Mouse (Mus musculus) hindbrain, embryonic 14.5 days (tissue): ENCODE measurements around the gene Napsa. TPM values are rescaled to one million over a fixed set of nuclear protein-coding genes. Genes with fewer than 3 reads are reported as not detected.

Experiments
- ATAC-seq: fragments of 200-750 bp; cut with Nextera tagmentation; 2 replicates; pipeline ENCODE4 v1.8.0; 2017; ENCODE audit warnings: moderate number of reproducible peaks, mild to moderate bottlenecking, moderate TSS enrichment, moderate library complexity; ENCODE audit not compliant: low FRiP score
- DNase-seq: peaks from one replicate; pipeline ENCODE4 v3.0.0-alpha.2; 2015; ENCODE audit warnings: low spot score
- H3K27ac ChIP-seq: fragments of 300-500 bp; sonication (generic); 2 replicates; pipeline ENCODE4 v1.5.1; 2014; ENCODE audit warnings: mild to moderate bottlenecking, moderate library complexity
- H3K27me3 ChIP-seq: fragments of 300-500 bp; sonication (generic); 2 replicates; pipeline ENCODE4 v1.6.1; 2014; ENCODE audit warnings: mild to moderate bottlenecking, low read length, mixed read lengths; ENCODE audit not compliant: control insufficient read depth, insufficient read depth
- H3K36me3 ChIP-seq: fragments of 300-500 bp; sonication (generic); replicated peaks from 2 replicates; pipeline ENCODE4 v1.6.1; 2014; ENCODE audit not compliant: control insufficient read depth, insufficient read depth
- H3K4me1 ChIP-seq: fragments of 300-500 bp; sonication (generic); replicated peaks from 2 replicates; pipeline ENCODE4 v1.6.1; 2014; ENCODE audit warnings: antibody characterized with exemption, low read length, mixed read lengths; ENCODE audit not compliant: control insufficient read depth, insufficient read depth
- H3K4me2 ChIP-seq: fragments of 300-500 bp; sonication (generic); replicated peaks from 2 replicates; pipeline ENCODE4 v1.6.1; 2014; ENCODE audit warnings: mild to moderate bottlenecking, moderate library complexity
- H3K4me3 ChIP-seq: fragments of 300-500 bp; sonication (generic); replicated peaks from 2 replicates; pipeline ENCODE4 v1.5.1; 2014; ENCODE audit warnings: mild to moderate bottlenecking, low read length
- H3K9ac ChIP-seq: fragments of 300-500 bp; sonication (generic); 2 replicates; pipeline ENCODE4 v1.6.1; 2014
- H3K9me3 ChIP-seq: fragments of 300-500 bp; sonication (generic); 2 replicates; pipeline ENCODE4 v1.6.1; 2016; ENCODE audit warnings: low read length; ENCODE audit not compliant: control insufficient read depth
- WGBS: fragments of 180-500 bp; shearing (Covaris S2); extraction: QIAGEN DNeasy Blood & Tissue Kit; methylation state at CpG from one replicate; pipeline ENCODE4 v1.1.7; 2014; 5-methylcytosine and 5-hydroxymethylcytosine counted together
- polyA plus RNA-seq: library from polyadenylated mRNA; unstranded; fragments of >200 nt; fragmentation: Nextera tagmentation; extraction: Ambion mirVana; gene quantifications from 2 replicates; pipeline ENCODE4 v1.2.1, GENCODE M21; 2014

Gene Napsa
- polyA plus RNA-seq, 1 experiment from 2014 or later, result 1.0 TPM

DNA sequence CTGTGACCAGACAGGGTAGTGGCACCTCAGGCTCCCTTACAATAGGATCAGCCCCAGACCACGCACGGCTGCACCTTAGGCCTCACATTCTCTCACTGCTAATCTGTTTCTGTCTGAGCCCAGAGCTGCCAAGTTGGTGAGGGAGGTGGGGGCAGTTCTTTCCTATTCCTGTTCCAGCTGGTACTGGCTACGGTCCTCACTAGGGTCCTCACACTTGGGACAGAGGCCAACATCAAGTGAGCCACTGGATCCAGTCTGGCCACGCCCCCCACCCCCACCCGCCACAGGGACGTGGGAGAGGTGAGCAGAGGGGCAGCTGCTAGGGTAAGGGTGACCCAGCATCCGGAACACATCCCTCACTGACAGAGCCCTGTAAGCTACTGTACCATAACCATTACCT lies 35.2 kb upstream of the Napsa start:
- H3K27me3 ChIP-seq, result no peaks in the 10 kb centered on the region
- DNase-seq (no peak), ATAC-seq (no peak)
- no peak overlapping the region for H3K9ac ChIP-seq
- peaks cover 37% of the 10 kb centered on the region for H3K36me3 ChIP-seq
- H3K4me3 ChIP-seq, result no peak overlapping the region
- WGBS, result 92% methylated on average over 7 of the region's 7 CpGs
- H3K9me3 ChIP-seq, result no peaks in the 10 kb centered on the region
- no peak overlapping the region for H3K4me2 ChIP-seq
- no peaks in the 10 kb centered on the region for H3K4me1 ChIP-seq
- H3K27ac ChIP-seq, result no peak overlapping the region

DNA sequence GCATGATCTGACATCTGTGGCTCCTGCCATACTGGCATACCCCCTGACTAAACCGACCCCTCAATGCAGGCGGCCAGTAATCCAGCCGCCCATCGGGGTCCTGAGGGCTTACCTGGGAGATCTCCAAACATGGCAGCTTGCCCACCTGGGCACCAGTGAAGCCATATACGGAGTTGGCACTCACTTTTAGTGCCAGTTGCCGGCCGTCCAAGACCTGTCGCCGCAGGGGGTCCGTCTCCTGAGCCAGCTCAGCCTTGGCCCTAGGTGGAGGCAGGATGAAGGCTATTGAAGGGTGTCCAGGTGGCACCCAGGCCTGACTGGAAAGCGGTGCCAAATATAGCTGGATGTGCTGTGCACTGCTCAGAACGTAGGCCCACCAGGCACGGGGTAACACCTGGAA lies 34.7 kb upstream of the Napsa start:
- Histone ChIP-seq H3K36me3 (peaks cover 37% of the 10 kb centered on the region), H3K4me2 (no peak overlapping the region), H3K9ac (no peak overlapping the region), H3K9me3 (no peaks in the 10 kb centered on the region), H3K27ac (no peak overlapping the region), H3K27me3 (no peaks in the 10 kb centered on the region), H3K4me3 (no peak overlapping the region), H3K4me1 (no peaks in the 10 kb centered on the region)
- ATAC-seq, result no peak
- DNase-seq, result no peak
- 92% methylated on average over 13 of the region's 13 CpGs for WGBS

- 93% methylated on average over 41 of the region's 41 CpGs for WGBS
- Histone ChIP-seq H3K36me3 (peaks cover 37% of the 10 kb centered on the region), H3K4me3 (no peak overlapping the region), H3K9ac (no peak overlapping the region), H3K27me3 (no peaks in the 10 kb centered on the region), H3K4me2 (no peak overlapping the region), H3K4me1 (no peaks in the 10 kb centered on the region), H3K9me3 (no peaks in the 10 kb centered on the region), H3K27ac (no peak overlapping the region)
- ATAC-seq (no peak), DNase-seq (no peak)
Measured at GRCm38 (mm10) chr7:44538756-44539624, 33.2 kb upstream of the Napsa start.

DNA sequence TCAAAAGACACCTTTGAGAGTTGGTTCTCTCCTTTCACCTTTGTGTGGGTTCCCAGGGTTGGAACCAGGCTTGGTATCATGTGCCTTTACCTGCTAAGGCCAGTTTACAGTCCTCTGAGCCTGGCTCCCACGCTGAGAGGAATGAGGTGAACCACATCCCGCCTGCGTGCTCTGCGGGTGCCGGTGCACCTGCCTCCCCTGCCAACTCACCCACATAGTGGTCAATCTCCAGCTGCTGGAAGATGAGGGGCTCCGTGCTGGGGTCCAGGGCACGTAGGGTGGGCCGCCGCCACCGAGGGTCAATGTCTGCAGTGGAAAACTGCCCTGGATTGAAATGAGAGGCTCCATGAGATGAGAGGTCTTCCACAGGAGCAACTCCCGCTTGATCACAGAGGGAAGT lies 29.6 kb upstream of the Napsa start:
- Histone ChIP-seq H3K4me2 (no peak overlapping the region), H3K9me3 (no peaks in the 10 kb centered on the region), H3K4me3 (no peak overlapping the region), H3K27ac (no peak overlapping the region), H3K4me1 (peaks cover 1% of the 10 kb centered on the region; the same call in 1 of the 2 replicates), H3K27me3 (no peaks in the 10 kb centered on the region), H3K36me3 (peaks cover 34% of the 10 kb centered on the region), H3K9ac (no peak overlapping the region)
- ATAC-seq (no peak), DNase-seq (no peak)
- WGBS, result 95% methylated on average over 11 of the region's 11 CpGs

GRCm38 (mm10) chr7:44543071-44543470 lies 29.1 kb upstream of the Napsa start:
- Histone ChIP-seq H3K4me2 (no peak overlapping the region), H3K27me3 (no peaks in the 10 kb centered on the region), H3K9ac (no peak overlapping the region), H3K9me3 (no peaks in the 10 kb centered on the region), H3K36me3 (peaks cover 34% of the 10 kb centered on the region), H3K4me3 (no peak overlapping the region), H3K27ac (no peak overlapping the region), H3K4me1 (peaks cover 7% of the 10 kb centered on the region)
- no peak for ATAC-seq
- no peak for DNase-seq
- WGBS, result 84% methylated on average over 12 of the region's 12 CpGs

DNA sequence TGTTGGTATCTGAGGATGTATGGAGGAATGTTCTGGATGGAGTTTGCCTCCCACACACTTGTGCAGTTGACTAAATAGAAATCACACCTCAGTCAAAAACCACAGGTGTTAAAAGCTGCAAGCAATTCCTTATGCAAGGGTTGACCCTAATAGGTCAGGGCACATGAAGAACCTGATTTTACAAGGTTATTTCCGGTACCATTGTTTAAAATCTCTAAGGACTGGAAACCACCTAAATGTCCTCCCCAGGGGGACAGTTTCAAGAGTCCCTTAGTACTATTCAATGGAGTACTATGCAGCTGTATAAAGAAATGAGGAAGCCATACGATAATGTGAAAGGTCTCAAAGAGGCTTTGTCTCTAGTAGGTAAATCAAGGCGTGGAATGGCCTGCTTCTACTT lies 25.9 kb upstream of the Napsa start:
- no peaks in the 10 kb centered on the region for H3K9me3 ChIP-seq
- no peak overlapping the region for H3K27ac ChIP-seq
- ATAC-seq (no peak), DNase-seq (no peak)
- H3K9ac ChIP-seq, result no peak overlapping the region
- no peak overlapping the region for H3K4me3 ChIP-seq
- peaks cover 8% of the 10 kb centered on the region for H3K4me1 ChIP-seq
- peaks cover 25% of the 10 kb centered on the region for H3K36me3 ChIP-seq
- 97% methylated on average over 3 of the region's 3 CpGs for WGBS
- no peaks in the 10 kb centered on the region for H3K27me3 ChIP-seq
- H3K4me2 ChIP-seq, result no peak overlapping the region

DNA sequence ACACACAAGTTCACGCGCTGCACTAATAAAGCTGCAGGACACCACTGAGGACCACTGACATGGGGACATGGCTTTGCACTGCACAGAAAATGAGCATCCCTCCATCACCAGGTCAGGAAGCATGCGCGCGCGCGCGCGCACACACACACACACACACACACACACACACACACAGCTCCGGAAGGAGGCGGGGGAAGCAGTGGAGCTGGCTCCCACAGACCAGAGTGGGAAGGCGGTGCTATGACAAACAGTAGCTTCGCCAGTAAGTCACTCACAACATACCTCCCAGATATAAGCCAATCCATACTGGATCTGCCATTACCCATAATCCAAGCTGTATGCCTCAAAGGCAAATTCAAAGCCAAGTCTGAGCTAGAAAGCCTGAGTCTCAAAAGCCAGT lies 25.1 kb upstream of the Napsa start:
- ATAC-seq (no peak), DNase-seq (no peak)
- Histone ChIP-seq H3K4me1 (peaks cover 8% of the 10 kb centered on the region), H3K27me3 (no peaks in the 10 kb centered on the region), H3K4me3 (no peak overlapping the region), H3K9ac (peak overlapping the region; percentile 52; the same call in 1 of the 2 replicates), H3K27ac (no peak overlapping the region), H3K4me2 (0 out of 2 replicates have a peak overlapping the region, but pooled peaks have one; percentile 83), H3K36me3 (peaks cover 27% of the 10 kb centered on the region), H3K9me3 (no peaks in the 10 kb centered on the region)
- WGBS, result 98% methylated on average over 13 of the region's 13 CpGs

GRCm38 (mm10) chr7:44547725-44548124 lies 24.5 kb upstream of the Napsa start:
- Histone ChIP-seq H3K4me3 (peak overlapping the region; percentile 43), H3K27me3 (no peaks in the 10 kb centered on the region), H3K4me1 (peaks cover 10% of the 10 kb centered on the region), H3K9ac (peak overlapping the region; percentile 52; the same call in 1 of the 2 replicates), H3K36me3 (peaks cover 28% of the 10 kb centered on the region), H3K4me2 (peak overlapping the region; percentile 83), H3K9me3 (no peaks in the 10 kb centered on the region), H3K27ac (no peak overlapping the region)
- ATAC-seq (no peak), DNase-seq (no peak)
- 25% methylated on average over 5 of the region's 5 CpGs for WGBS

- peaks cover 28% of the 10 kb centered on the region for H3K36me3 ChIP-seq
- peak within 1 kb of the TSS; percentile 28; the same call in 1 of the 2 replicates for H3K27ac ChIP-seq
- no peaks in the 10 kb centered on the region for H3K27me3 ChIP-seq
- WGBS, result under 1% methylated on average over 43 of the region's 43 CpGs
- H3K4me3 ChIP-seq, result peak within 1 kb of the TSS; percentile 43
- peak; percentile 90 for ATAC-seq
- H3K9ac ChIP-seq, result peak within 1 kb of the TSS; percentile 52
- DNase-seq, result peak; percentile 98
- peak within 1 kb of the TSS; percentile 83 for H3K4me2 ChIP-seq
- H3K9me3 ChIP-seq, result no peaks in the 10 kb centered on the region
- H3K4me1 ChIP-seq, result peaks cover 14% of the 10 kb centered on the region
Measured at GRCm38 (mm10) chr7:44548497-44549087, 23.6 kb upstream of the Napsa start, which contains the start of gene Pold1. Gene Pold1, minus strand, starts transcription at chr7:44548849.
